Mouse (Mus musculus): ENCODE data around the gene Ppm1a. TPM values are rescaled to one million over a fixed set of nuclear protein-coding genes. Genes with fewer than 3 reads are reported as not detected.

The Ppm1a gene
- polyA plus RNA-seq, 1 experiment from 2014 or later: 59.5 TPM

DNA sequence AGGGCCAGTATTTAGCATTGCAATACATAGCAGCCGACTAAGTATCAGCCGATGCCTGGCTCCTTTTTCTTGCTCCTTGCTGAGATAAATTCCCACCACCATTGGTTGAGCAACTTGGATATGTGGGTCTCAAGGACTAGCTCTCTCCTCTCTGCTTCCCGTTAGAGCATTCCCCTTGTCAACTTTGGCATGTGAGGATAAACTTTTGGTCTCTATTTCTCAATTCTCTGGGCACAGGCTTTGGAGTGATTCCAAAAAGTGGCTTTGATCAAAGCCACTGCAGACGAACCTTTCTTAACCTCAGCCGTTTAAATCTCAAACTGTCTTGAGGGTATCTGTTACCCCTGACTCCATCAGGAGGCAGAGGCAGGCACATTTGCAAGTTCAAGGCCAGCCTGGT lies 29.6 kb upstream of the Ppm1a start:
- Histone ChIP-seq H3K4me1 (replicated peaks; ENCODE audit: control insufficient read depth, insufficient read depth, low read length) (no peaks in the 10 kb centered on the region), H3K9ac (ENCODE audit: low read length) (no peak overlapping the region), H3K4me3 (ENCODE audit: low read depth, low read length) (no peak overlapping the region), H3K36me3 (ENCODE audit: control insufficient read depth, insufficient read depth, low read length) (no peaks in the 10 kb centered on the region), H3K9me3 (ENCODE audit: control insufficient read depth, low read length) (no peaks in the 10 kb centered on the region), H3K4me2 (ENCODE audit: low read depth, low read length, severe bottlenecking) (no peak overlapping the region), H3K27ac (ENCODE audit: low read depth, low read length) (no peak overlapping the region), H3K27me3 (ENCODE audit: control insufficient read depth, insufficient read depth, low read length) (no peaks in the 10 kb centered on the region)
- DNase-seq (ENCODE audit: low spot score) (no peak), ATAC-seq (replicated peaks; ENCODE audit: low FRiP score) (no peak)
- WGBS: 83% methylated on average over 5 of the region's 5 CpGs

DNA sequence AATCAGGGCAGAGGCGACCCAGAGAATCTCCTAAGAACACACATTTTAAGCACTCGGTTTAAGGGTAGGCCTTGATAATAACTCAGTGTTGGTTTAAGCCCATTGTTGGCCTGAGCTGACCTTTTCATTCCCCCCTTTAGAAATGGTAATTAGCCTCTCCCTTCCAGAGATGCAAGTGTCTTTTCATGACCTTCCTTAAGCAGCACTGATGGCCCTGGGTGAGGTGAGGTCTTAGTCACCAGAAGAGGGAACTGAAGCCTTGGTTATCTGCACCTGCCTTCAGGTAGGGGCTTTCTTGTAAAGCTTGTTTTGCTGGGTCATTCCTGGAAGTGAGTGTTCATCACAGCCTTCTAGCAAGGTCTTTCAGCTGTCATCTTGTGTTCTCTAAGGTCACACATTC lies 23.1 kb upstream of the Ppm1a start:
- no peaks in the 10 kb centered on the region for H3K27me3 ChIP-seq (ENCODE audit: control insufficient read depth, insufficient read depth, low read length)
- ATAC-seq (replicated peaks; ENCODE audit: low FRiP score) (no peak), DNase-seq (ENCODE audit: low spot score) (no peak)
- no peaks in the 10 kb centered on the region for H3K4me1 ChIP-seq (replicated peaks; ENCODE audit: control insufficient read depth, insufficient read depth, low read length)
- no peak overlapping the region for H3K27ac ChIP-seq (ENCODE audit: low read depth, low read length)
- H3K9me3 ChIP-seq (ENCODE audit: control insufficient read depth, low read length): no peaks in the 10 kb centered on the region
- H3K36me3 ChIP-seq (ENCODE audit: control insufficient read depth, insufficient read depth, low read length): no peaks in the 10 kb centered on the region
- H3K4me2 ChIP-seq (ENCODE audit: low read depth, low read length, severe bottlenecking): no peak overlapping the region
- 34% methylated on average over 2 of the region's 2 CpGs for WGBS
- no peak overlapping the region for H3K4me3 ChIP-seq (ENCODE audit: low read depth, low read length)
- no peak overlapping the region for H3K9ac ChIP-seq (ENCODE audit: low read length)

DNA sequence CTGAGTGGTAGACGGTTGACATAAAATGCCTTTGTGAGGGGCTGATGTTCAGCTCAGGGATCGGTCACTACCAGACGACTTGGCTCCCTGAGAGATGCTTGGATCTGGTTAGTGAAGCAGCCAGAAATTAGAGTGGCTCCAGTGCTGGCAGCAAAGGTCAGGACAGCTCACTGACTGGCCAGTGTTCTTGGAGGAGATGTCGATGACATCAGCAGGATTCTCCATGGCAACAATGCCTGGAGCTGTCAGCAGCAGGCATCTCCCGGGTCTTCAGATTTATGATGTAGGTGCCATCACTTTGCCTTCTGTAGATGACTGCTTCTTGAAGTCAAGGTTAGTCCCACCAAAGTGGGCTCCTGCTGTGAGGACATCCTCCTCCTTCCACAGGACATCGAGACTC lies 16.1 kb upstream of the Ppm1a start:
- Histone ChIP-seq H3K4me3 (ENCODE audit: low read depth, low read length) (no peak overlapping the region), H3K9ac (ENCODE audit: low read length) (no peak overlapping the region), H3K4me1 (replicated peaks; ENCODE audit: control insufficient read depth, insufficient read depth, low read length) (no peaks in the 10 kb centered on the region), H3K9me3 (ENCODE audit: control insufficient read depth, low read length) (no peaks in the 10 kb centered on the region), H3K27ac (ENCODE audit: low read depth, low read length) (no peak overlapping the region), H3K27me3 (ENCODE audit: control insufficient read depth, insufficient read depth, low read length) (no peaks in the 10 kb centered on the region), H3K36me3 (ENCODE audit: control insufficient read depth, insufficient read depth, low read length) (no peaks in the 10 kb centered on the region), H3K4me2 (ENCODE audit: low read depth, low read length, severe bottlenecking) (no peak overlapping the region)
- ATAC-seq (replicated peaks; ENCODE audit: low FRiP score) (no peak), DNase-seq (ENCODE audit: low spot score) (no peak)
- WGBS: 82% methylated on average over 6 of the region's 6 CpGs

DNA sequence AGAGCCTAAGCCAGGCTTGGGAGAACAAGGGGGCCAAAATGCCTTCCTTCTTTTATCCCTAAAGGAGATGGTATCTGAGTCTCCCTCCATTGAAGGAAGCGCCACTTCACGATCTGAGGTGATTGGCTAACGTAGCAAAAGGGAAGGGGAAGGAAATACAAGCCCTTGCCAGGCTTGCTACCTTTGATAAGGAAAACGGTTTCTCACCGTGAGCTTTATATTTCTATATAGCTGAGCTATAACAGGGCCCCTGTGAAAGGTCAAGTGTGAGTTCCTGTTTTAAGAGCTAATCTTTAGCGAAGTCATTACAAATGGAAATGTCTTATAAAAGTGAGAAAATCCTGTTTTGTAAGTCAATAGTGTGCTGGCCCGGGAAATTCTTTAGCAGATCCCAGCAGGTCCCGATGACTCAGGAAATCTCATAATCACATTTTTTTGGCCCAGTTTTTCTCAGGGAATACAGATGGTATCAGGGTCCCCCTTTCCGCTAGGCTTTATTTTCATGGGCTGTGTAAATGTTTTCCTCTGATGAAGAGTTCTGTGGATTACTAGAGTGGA lies 12.4 kb upstream of the Ppm1a start:
- Histone ChIP-seq H3K9ac (ENCODE audit: low read length) (no peak overlapping the region), H3K36me3 (ENCODE audit: control insufficient read depth, insufficient read depth, low read length) (no peaks in the 10 kb centered on the region), H3K4me2 (ENCODE audit: low read depth, low read length, severe bottlenecking) (no peak overlapping the region), H3K27ac (ENCODE audit: low read depth, low read length) (no peak overlapping the region), H3K4me1 (replicated peaks; ENCODE audit: control insufficient read depth, insufficient read depth, low read length) (no peaks in the 10 kb centered on the region), H3K27me3 (ENCODE audit: control insufficient read depth, insufficient read depth, low read length) (no peaks in the 10 kb centered on the region), H3K9me3 (ENCODE audit: control insufficient read depth, low read length) (no peaks in the 10 kb centered on the region), H3K4me3 (ENCODE audit: low read depth, low read length) (no peak overlapping the region)
- 56% methylated on average over 9 of the region's 9 CpGs for WGBS
- no peak for ATAC-seq (replicated peaks; ENCODE audit: low FRiP score)
- no peak for DNase-seq (ENCODE audit: low spot score)

DNA sequence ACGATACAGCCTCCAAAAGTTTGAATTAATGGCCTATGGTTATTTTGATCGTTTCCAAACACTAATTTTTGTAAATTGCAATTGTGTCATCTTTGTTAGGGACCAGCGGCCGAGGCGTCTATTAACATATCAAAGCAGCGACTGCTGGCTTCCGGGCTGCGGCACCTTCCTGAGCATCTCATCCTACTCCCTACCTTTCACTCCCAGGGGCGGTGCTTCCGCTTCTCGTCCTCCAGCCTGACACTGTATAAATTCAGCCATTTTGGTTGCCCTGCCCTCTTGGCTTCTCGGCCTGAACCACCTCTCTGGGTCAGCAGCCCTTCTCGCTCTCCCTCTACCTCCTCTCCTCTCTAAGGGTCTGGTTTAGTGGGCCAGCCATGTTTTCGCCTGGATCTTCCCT lies 11.8 kb upstream of the Ppm1a start:
- Histone ChIP-seq H3K27ac (ENCODE audit: low read depth, low read length) (no peak overlapping the region), H3K36me3 (ENCODE audit: control insufficient read depth, insufficient read depth, low read length) (no peaks in the 10 kb centered on the region), H3K9ac (ENCODE audit: low read length) (no peak overlapping the region), H3K4me3 (ENCODE audit: low read depth, low read length) (no peak overlapping the region), H3K27me3 (ENCODE audit: control insufficient read depth, insufficient read depth, low read length) (no peaks in the 10 kb centered on the region), H3K9me3 (ENCODE audit: control insufficient read depth, low read length) (no peaks in the 10 kb centered on the region), H3K4me1 (replicated peaks; ENCODE audit: control insufficient read depth, insufficient read depth, low read length) (no peaks in the 10 kb centered on the region), H3K4me2 (ENCODE audit: low read depth, low read length, severe bottlenecking) (no peak overlapping the region)
- DNase-seq (ENCODE audit: low spot score) (no peak), ATAC-seq (replicated peaks; ENCODE audit: low FRiP score) (no peak)
- WGBS: 59% methylated on average over 14 of the region's 14 CpGs

DNA sequence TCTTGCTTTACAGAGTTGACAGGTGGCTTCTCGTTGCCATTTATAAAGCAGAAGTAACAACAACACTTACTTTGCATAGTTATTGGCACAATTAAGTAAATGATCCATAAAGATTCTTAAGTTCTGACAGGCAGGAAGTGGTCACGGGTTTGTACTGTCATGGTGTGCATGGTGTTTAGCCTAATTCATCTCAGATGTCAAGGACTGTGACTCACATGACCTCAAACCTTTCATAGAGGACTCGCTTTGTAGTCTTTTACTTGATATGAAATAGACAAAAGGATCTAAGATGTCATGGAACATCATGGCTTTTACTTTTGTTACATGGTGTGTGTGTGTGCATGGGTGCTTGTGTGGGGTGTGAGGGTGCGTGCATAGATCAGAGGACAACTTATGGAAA lies 8.9 kb upstream of the Ppm1a start:
- Histone ChIP-seq H3K9ac (ENCODE audit: low read length) (no peak overlapping the region), H3K27ac (ENCODE audit: low read depth, low read length) (no peak overlapping the region), H3K4me2 (ENCODE audit: low read depth, low read length, severe bottlenecking) (no peak overlapping the region), H3K4me1 (replicated peaks; ENCODE audit: control insufficient read depth, insufficient read depth, low read length) (no peaks in the 10 kb centered on the region), H3K27me3 (ENCODE audit: control insufficient read depth, insufficient read depth, low read length) (no peaks in the 10 kb centered on the region), H3K9me3 (ENCODE audit: control insufficient read depth, low read length) (no peaks in the 10 kb centered on the region), H3K4me3 (ENCODE audit: low read depth, low read length) (no peak overlapping the region), H3K36me3 (ENCODE audit: control insufficient read depth, insufficient read depth, low read length) (no peaks in the 10 kb centered on the region)
- 84% methylated on average over 4 of the region's 4 CpGs for WGBS
- no peak for ATAC-seq (replicated peaks; ENCODE audit: low FRiP score)
- DNase-seq (ENCODE audit: low spot score): no peak

DNA sequence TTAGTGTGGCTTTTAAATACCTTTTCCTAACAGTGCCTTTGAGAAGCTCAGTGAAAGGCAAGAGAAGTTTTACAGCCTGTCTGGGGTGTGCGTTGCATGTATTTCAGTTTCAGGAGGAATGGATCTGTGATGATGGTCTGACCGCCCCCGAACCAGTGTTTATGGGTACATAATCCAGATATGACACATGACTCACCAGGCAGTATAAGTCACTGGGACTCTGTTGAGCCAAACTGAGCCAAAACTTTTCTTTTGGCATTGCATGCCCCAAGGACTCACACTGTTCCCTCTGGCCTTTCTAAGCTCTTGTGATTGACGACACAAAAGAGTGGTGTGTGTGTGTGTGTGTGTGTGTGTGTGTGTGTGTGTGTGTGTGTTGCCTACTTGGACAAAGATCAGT lies 8.4 kb upstream of the Ppm1a start:
- ATAC-seq (replicated peaks; ENCODE audit: low FRiP score): no peak
- no peaks in the 10 kb centered on the region for H3K4me1 ChIP-seq (replicated peaks; ENCODE audit: control insufficient read depth, insufficient read depth, low read length)
- H3K27me3 ChIP-seq (ENCODE audit: control insufficient read depth, insufficient read depth, low read length): no peaks in the 10 kb centered on the region
- H3K9ac ChIP-seq (ENCODE audit: low read length): no peak overlapping the region
- no peak overlapping the region for H3K27ac ChIP-seq (ENCODE audit: low read depth, low read length)
- 79% methylated on average over 4 of the region's 4 CpGs for WGBS
- no peak for DNase-seq (ENCODE audit: low spot score)
- no peak overlapping the region for H3K4me3 ChIP-seq (ENCODE audit: low read depth, low read length)
- no peaks in the 10 kb centered on the region for H3K36me3 ChIP-seq (ENCODE audit: control insufficient read depth, insufficient read depth, low read length)
- no peaks in the 10 kb centered on the region for H3K9me3 ChIP-seq (ENCODE audit: control insufficient read depth, low read length)
- no peak overlapping the region for H3K4me2 ChIP-seq (ENCODE audit: low read depth, low read length, severe bottlenecking)

DNA sequence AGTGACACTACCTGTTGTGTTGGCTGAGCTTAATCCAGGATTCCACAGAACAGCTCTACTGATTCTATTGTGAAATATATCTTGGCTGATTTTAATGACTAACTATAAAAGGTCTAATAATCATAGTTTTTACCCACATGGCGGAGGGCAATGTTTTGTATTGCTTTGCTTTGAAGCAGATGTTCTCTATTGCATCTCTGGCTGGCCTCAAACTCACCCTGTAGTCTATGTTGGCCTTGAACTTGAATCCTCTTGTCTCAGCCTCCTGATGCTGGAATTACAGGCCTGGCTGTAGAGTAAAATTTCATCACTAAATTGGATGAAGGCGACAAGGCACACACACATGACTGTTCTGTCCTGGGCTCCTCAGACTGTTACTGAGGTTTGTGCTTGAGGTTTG lies 7.8 kb upstream of the Ppm1a start:
- H3K27me3 ChIP-seq (ENCODE audit: control insufficient read depth, insufficient read depth, low read length): no peaks in the 10 kb centered on the region
- no peaks in the 10 kb centered on the region for H3K36me3 ChIP-seq (ENCODE audit: control insufficient read depth, insufficient read depth, low read length)
- ATAC-seq (replicated peaks; ENCODE audit: low FRiP score) (no peak), DNase-seq (ENCODE audit: low spot score) (no peak)
- H3K27ac ChIP-seq (ENCODE audit: low read depth, low read length): no peak overlapping the region
- H3K9ac ChIP-seq (ENCODE audit: low read length): no peak overlapping the region
- no peak overlapping the region for H3K4me2 ChIP-seq (ENCODE audit: low read depth, low read length, severe bottlenecking)
- H3K9me3 ChIP-seq (ENCODE audit: control insufficient read depth, low read length): no peaks in the 10 kb centered on the region
- no peak overlapping the region for H3K4me3 ChIP-seq (ENCODE audit: low read depth, low read length)
- H3K4me1 ChIP-seq (replicated peaks; ENCODE audit: control insufficient read depth, insufficient read depth, low read length): no peaks in the 10 kb centered on the region
- 87% methylated on average over 2 of the region's 2 CpGs for WGBS

DNA sequence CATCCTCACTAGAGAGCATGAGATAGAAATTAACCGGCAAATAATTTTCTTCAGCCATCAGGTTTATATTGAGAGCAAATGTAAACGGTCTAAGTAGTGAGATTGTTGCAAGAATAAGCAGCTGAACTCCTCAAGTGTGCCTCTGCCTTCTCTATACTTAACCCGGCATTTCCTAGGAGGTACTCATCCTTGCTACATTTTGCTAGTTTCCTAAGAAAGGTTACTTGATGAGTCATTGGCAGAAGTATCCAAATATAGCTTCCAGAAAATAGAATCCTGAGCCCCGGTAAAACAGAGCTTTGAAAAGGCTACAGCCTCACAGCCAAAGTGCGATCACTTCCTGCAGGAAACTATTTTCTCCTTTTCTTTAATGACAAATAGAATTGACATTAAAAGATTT lies 7.2 kb upstream of the Ppm1a start:
- H3K27me3 ChIP-seq (ENCODE audit: control insufficient read depth, insufficient read depth, low read length): no peaks in the 10 kb centered on the region
- H3K4me2 ChIP-seq (ENCODE audit: low read depth, low read length, severe bottlenecking): no peak overlapping the region
- no peak for DNase-seq (ENCODE audit: low spot score)
- H3K36me3 ChIP-seq (ENCODE audit: control insufficient read depth, insufficient read depth, low read length): no peaks in the 10 kb centered on the region
- H3K4me3 ChIP-seq (ENCODE audit: low read depth, low read length): no peak overlapping the region
- H3K9me3 ChIP-seq (ENCODE audit: control insufficient read depth, low read length): no peaks in the 10 kb centered on the region
- no peaks in the 10 kb centered on the region for H3K4me1 ChIP-seq (replicated peaks; ENCODE audit: control insufficient read depth, insufficient read depth, low read length)
- 87% methylated on average over 5 of the region's 5 CpGs for WGBS
- H3K27ac ChIP-seq (ENCODE audit: low read depth, low read length): no peak overlapping the region
- ATAC-seq (replicated peaks; ENCODE audit: low FRiP score): no peak
- H3K9ac ChIP-seq (ENCODE audit: low read length): no peak overlapping the region

All from forebrain, embryonic 11.5 days (tissue).